ENCODE assay signal across 8 mouse cellular contexts in genomic region chr16:41532661-41533551, GRCm38 (mm10).
DNase-seq lines count a peak whose midpoint lies in the region; ATAC-seq and TF ChIP-seq lines count a peak whose summit lies in the region.

No protein-coding gene starts in this region.

- peak; percentile 47 for DNase-seq in R1 (ENCODE audit: low read depth, low spot score)
- DNase-seq in embryonic facial prominence, embryonic 11.5 days (ENCODE audit: low spot score): peak; percentile 74
- DNase-seq in left cerebral cortex, adult 8-10 months (ENCODE audit: low spot score in 2 of 2): peak; percentile 44 to 72
- DNase-seq in midbrain, postnatal 0 days (ENCODE audit: low spot score): peak; percentile 87
- no peak for DNase-seq in natural killer cell, adult 2 months (ENCODE audit: low spot score in 2 of 2)

- peak overlapping the region; percentile 79 for H3K4me2 ChIP-seq in embryonic facial prominence, embryonic 11.5 days (ENCODE audit: low read depth, low read length)
- H3K4me2 ChIP-seq in heart, embryonic 16.5 days (ENCODE audit: low read depth, low read length): peak overlapping the region; percentile 87
- peak overlapping the region; percentile 71 for H3K4me2 ChIP-seq in midbrain, postnatal 0 days (ENCODE audit: low read depth, low read length, poor library complexity, severe bottlenecking)

- no peaks in the 10 kb centered on the region for H3K36me3 ChIP-seq in ES-Bruce4 (ENCODE audit: control insufficient read depth, insufficient read depth, low read length, poor library complexity, severe bottlenecking)
- H3K36me3 ChIP-seq in embryonic facial prominence, embryonic 11.5 days (replicated peaks; ENCODE audit: control insufficient read depth, insufficient read depth, low read depth, low read length): no peaks in the 10 kb centered on the region
- no peaks in the 10 kb centered on the region for H3K36me3 ChIP-seq in heart, embryonic 16.5 days (ENCODE audit: control insufficient read depth, insufficient read depth)
- no peaks in the 10 kb centered on the region for H3K36me3 ChIP-seq in midbrain, postnatal 0 days (ENCODE audit: insufficient read depth, low read length)

- TF ChIP-seq CTCF in ES-Bruce4 (IDR thresholded peaks at IDR 0.05; ENCODE audit: low read depth, low read length): no peak
- TF ChIP-seq CTCF in midbrain, postnatal 0 days (IDR thresholded peaks at IDR 0.05): no peak

- H3K9me3 ChIP-seq in ES-Bruce4 (replicated peaks; ENCODE audit: control insufficient read depth, insufficient read depth, low read length, poor library complexity, severe bottlenecking): no peaks in the 10 kb centered on the region
- no peaks in the 10 kb centered on the region for H3K9me3 ChIP-seq in embryonic facial prominence, embryonic 11.5 days (replicated peaks; ENCODE audit: control insufficient read depth, low read length)
- H3K9me3 ChIP-seq in heart, embryonic 16.5 days (replicated peaks; ENCODE audit: control insufficient read depth, low read length): no peaks in the 10 kb centered on the region
- no peaks in the 10 kb centered on the region for H3K9me3 ChIP-seq in midbrain, postnatal 0 days (ENCODE audit: low read length)

- H3K4me3 ChIP-seq in ES-Bruce4 (ENCODE audit: low read depth, low read length): peak overlapping the region; percentile 25
- peak overlapping the region; percentile 58 for H3K4me3 ChIP-seq in embryonic facial prominence, embryonic 11.5 days (ENCODE audit: low read depth, low read length)
- peak overlapping the region; percentile 63 for H3K4me3 ChIP-seq in heart, embryonic 16.5 days (ENCODE audit: low read length)
- peak overlapping the region; percentile 60 for H3K4me3 ChIP-seq in midbrain, postnatal 0 days (ENCODE audit: low read depth, low read length)

- H3K4me1 ChIP-seq in ES-Bruce4 (ENCODE audit: control insufficient read depth, insufficient read depth, low read length): no peaks in the 10 kb centered on the region
- no peaks in the 10 kb centered on the region for H3K4me1 ChIP-seq in embryonic facial prominence, embryonic 11.5 days (ENCODE audit: control insufficient read depth, insufficient read depth, low read length)
- H3K4me1 ChIP-seq in heart, embryonic 16.5 days (ENCODE audit: control insufficient read depth, insufficient read depth, low read length): peaks cover 4% of the 10 kb centered on the region; the same call in 1 of the 2 replicates
- no peaks in the 10 kb centered on the region for H3K4me1 ChIP-seq in midbrain, postnatal 0 days (ENCODE audit: insufficient read depth, low read length)

- no peak for TF ChIP-seq EP300 in ES-Bruce4 (IDR thresholded peaks at IDR 0.05; ENCODE audit: insufficient read depth, low read depth, low read length)

- TF ChIP-seq POLR2A in ES-Bruce4 (IDR thresholded peaks at IDR 0.05; ENCODE audit: insufficient read depth, low read length): no peak

- H3K9ac ChIP-seq in ES-Bruce4 (ENCODE audit: low read depth, poor library complexity, severe bottlenecking): no peak overlapping the region
- peak overlapping the region; percentile 71 for H3K9ac ChIP-seq in embryonic facial prominence, embryonic 11.5 days (replicated peaks; ENCODE audit: low read length)
- peak overlapping the region; percentile 39 for H3K9ac ChIP-seq in heart, embryonic 16.5 days (ENCODE audit: low read length)
- H3K9ac ChIP-seq in midbrain, postnatal 0 days (replicated peaks; ENCODE audit: low read length, poor library complexity, severe bottlenecking): peak overlapping the region; percentile 62

- no peak overlapping the region for H3K27ac ChIP-seq in ES-Bruce4 (ENCODE audit: insufficient read depth, low read length)
- H3K27ac ChIP-seq in embryonic facial prominence, embryonic 11.5 days (replicated peaks; ENCODE audit: low read depth, low read length): no peak overlapping the region
- H3K27ac ChIP-seq in heart, embryonic 16.5 days (ENCODE audit: low read length): no peak overlapping the region
- H3K27ac ChIP-seq in midbrain, postnatal 0 days (ENCODE audit: low read depth, low read length): peak overlapping the region; percentile 77

- WGBS in embryonic facial prominence, embryonic 11.5 days: under 1% methylated on average over 38 of the region's 38 CpGs
- WGBS in heart, embryonic 16.5 days: 1% methylated on average over 38 of the region's 38 CpGs
- WGBS in midbrain, postnatal 0 days: under 1% methylated on average over 38 of the region's 38 CpGs

- ATAC-seq in embryonic facial prominence, embryonic 11.5 days (replicated peaks; ENCODE audit: insufficient number of reproducible peaks, low FRiP score, low TSS enrichment, low read depth): peak; percentile 95
- no peak; the same call in 1 of the 2 replicates for ATAC-seq in heart, embryonic 16.5 days (replicated peaks; ENCODE audit: extremely low read depth, insufficient read depth, low FRiP score)
- ATAC-seq in midbrain, postnatal 0 days (ENCODE audit: low FRiP score): peak; percentile 91
- ATAC-seq in megakaryocyte progenitor cell, adult 5-6 weeks (replicated peaks; ENCODE audit: poor library complexity): no peak

- no peaks in the 10 kb centered on the region; the same call in 1 of the 2 replicates for H3K27me3 ChIP-seq in ES-Bruce4 (ENCODE audit: control insufficient read depth, insufficient read depth, low read length, poor library complexity, severe bottlenecking)
- no peaks in the 10 kb centered on the region for H3K27me3 ChIP-seq in embryonic facial prominence, embryonic 11.5 days (ENCODE audit: control insufficient read depth, insufficient read depth, low read length)
- H3K27me3 ChIP-seq in heart, embryonic 16.5 days (ENCODE audit: control insufficient read depth, insufficient read depth, low read length): peaks cover 5% of the 10 kb centered on the region; the same call in 1 of the 2 replicates
- H3K27me3 ChIP-seq in midbrain, postnatal 0 days (ENCODE audit: insufficient read depth, low read length): no peaks in the 10 kb centered on the region

Comparison
In these comparisons a context has a peak if more than half of its experiments do, and no peak if none do; other contexts are left out.
1. DNase-seq: peak in R1 (single experiment), embryonic facial prominence, embryonic 11.5 days (single experiment), left cerebral cortex, adult 8-10 months (2 of 2) and midbrain, postnatal 0 days (single experiment); none in natural killer cell, adult 2 months (0 of 2).
2. ATAC-seq: peak in embryonic facial prominence, embryonic 11.5 days (single experiment) and midbrain, postnatal 0 days (single experiment); none in heart, embryonic 16.5 days (single experiment) and megakaryocyte progenitor cell, adult 5-6 weeks (single experiment).
3. Peak in every context shown above with its lines, with median percentiles within 50 percentile points of each other: H3K4me3 ChIP-seq and H3K4me2 ChIP-seq.